26 mouse cellular contexts compared by ENCODE assay signal in the genomic region with DNA sequence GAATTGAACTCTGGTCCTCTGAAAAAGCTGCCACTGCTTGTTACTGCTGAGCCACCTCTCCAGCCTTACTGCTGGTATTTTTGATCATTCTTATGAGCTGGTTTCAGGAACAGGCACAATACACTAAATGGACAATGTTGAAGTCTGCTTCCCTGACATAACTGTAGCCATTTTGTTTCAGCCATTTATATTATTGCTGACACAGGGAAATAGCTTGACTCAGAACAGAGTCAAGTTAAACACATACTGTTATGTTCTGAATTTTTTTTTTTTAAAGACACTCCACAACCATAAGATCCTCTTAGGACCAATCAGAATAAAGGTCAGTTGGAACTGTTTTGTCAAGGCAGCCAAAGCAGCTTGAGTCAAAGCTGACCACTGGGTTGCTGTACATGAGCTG.
"Had no signal": no experiment of that assay in that cellular context is flagged by ENCODE, and none has a peak within 500 bp of the region (broad histone marks: within the 10 kb centered on the region; RNA-seq: fewer than 3 reads in every experiment).

No protein-coding gene starts in this region.

- H3K27me3 ChIP-seq: embryonic facial prominence, embryonic 12.5 days; embryonic facial prominence, embryonic 13.5 days; embryonic facial prominence, embryonic 15.5 days; forebrain, embryonic 12.5 days; forebrain, embryonic 13.5 days; forebrain, embryonic 15.5 days; heart, embryonic 12.5 days had no signal

- H3K9ac ChIP-seq: embryonic facial prominence, embryonic 12.5 days; embryonic facial prominence, embryonic 13.5 days; embryonic facial prominence, embryonic 15.5 days; forebrain, embryonic 12.5 days; forebrain, embryonic 13.5 days; forebrain, embryonic 15.5 days; heart, embryonic 12.5 days had no signal

- H3K9me3 ChIP-seq: embryonic facial prominence, embryonic 10.5 days; embryonic facial prominence, embryonic 13.5 days; embryonic facial prominence, embryonic 15.5 days; forebrain, embryonic 10.5 days; forebrain, embryonic 13.5 days; forebrain, embryonic 15.5 days; heart, embryonic 10.5 days had no signal

- H3K4me2 ChIP-seq: embryonic facial prominence, embryonic 12.5 days; embryonic facial prominence, embryonic 13.5 days; embryonic facial prominence, embryonic 15.5 days; forebrain, embryonic 12.5 days; forebrain, embryonic 13.5 days; forebrain, embryonic 15.5 days; heart, embryonic 11.5 days; heart, embryonic 12.5 days had no signal

- ATAC-seq: forebrain, embryonic 13.5 days; forebrain, embryonic 14.5 days; forebrain, embryonic 15.5 days had no signal

- H3K4me3 ChIP-seq: embryonic facial prominence, embryonic 10.5 days; embryonic facial prominence, embryonic 12.5 days; embryonic facial prominence, embryonic 13.5 days; embryonic facial prominence, embryonic 15.5 days; erythroblast, embryonic 14.5 days; forebrain, embryonic 10.5 days; forebrain, embryonic 12.5 days; forebrain, embryonic 13.5 days; forebrain, embryonic 15.5 days; gastrocnemius, adult 2 months; heart, adult 2 months; heart, embryonic 10.5 days; heart, embryonic 12.5 days had no signal

- H3K27ac ChIP-seq: embryonic facial prominence, embryonic 10.5 days; embryonic facial prominence, embryonic 12.5 days; embryonic facial prominence, embryonic 13.5 days; embryonic facial prominence, embryonic 15.5 days; forebrain, embryonic 10.5 days; forebrain, embryonic 12.5 days; forebrain, embryonic 13.5 days; forebrain, embryonic 15.5 days; gastrocnemius, adult 2 months; heart, adult 2 months; heart, embryonic 10.5 days had no signal

- DNase-seq: cerebellum, adult 9-11 months; cerebellum, postnatal 10 days; cerebellum, postnatal 14 days; cerebellum, postnatal 25 days; cerebellum, postnatal 36 days; embryo, embryonic 11 days; gastrocnemius, adult 2 months; gastrocnemius, postnatal 10 days; gastrocnemius, postnatal 14 days; gastrocnemius, postnatal 25 days; gastrocnemius, postnatal 36 days; heart, adult 18-20 months; heart, adult 2 months had no signal

- H3K4me1 ChIP-seq: embryonic facial prominence, embryonic 10.5 days; embryonic facial prominence, embryonic 12.5 days; embryonic facial prominence, embryonic 13.5 days; embryonic facial prominence, embryonic 15.5 days; forebrain, embryonic 10.5 days; forebrain, embryonic 12.5 days; forebrain, embryonic 13.5 days; forebrain, embryonic 15.5 days; heart, embryonic 10.5 days; heart, embryonic 12.5 days had no signal
